Mouse (Mus musculus): Measurements from ENCODE around the gene Rab20. TPM values are rescaled to one million over a fixed set of nuclear protein-coding genes. Genes with fewer than 3 reads are reported as not detected.

Rab20 gene
- polyA plus RNA-seq, 1 experiment = 1.6 TPM

DNA sequence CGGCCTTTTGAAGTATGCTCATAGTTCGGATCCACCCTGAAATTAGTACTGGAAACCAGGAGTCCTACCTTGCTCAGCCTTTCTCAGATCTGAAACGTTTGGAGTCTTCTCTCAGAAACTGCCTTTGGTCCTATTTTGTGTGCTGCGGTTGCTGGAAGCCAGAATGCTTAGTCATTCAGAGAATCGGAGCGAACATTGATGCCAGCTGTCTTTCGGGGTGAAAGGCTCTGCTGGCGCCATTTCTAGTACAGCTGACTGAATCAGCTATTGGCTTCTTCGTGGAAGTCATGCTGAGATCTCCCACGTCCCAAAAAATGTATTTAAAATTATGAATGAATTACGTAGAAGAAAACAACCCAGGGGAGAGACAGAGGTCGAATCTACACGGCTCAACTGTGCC is 60.7 kb downstream of the Rab20 start:
- no peaks in the 10 kb centered on the region for H3K9me3 ChIP-seq (replicated peaks; ENCODE audit: control insufficient read depth, insufficient read depth, low read length, poor library complexity, severe bottlenecking)
- H3K4me3 ChIP-seq (ENCODE audit: low read depth, low read length) = no peak overlapping the region
- H3K27me3 ChIP-seq (ENCODE audit: control insufficient read depth, insufficient read depth, low read length, poor library complexity, severe bottlenecking) = no peaks in the 10 kb centered on the region
- H3K27ac ChIP-seq (ENCODE audit: insufficient read depth, low read length) = no peak overlapping the region
- H3K4me1 ChIP-seq (ENCODE audit: control insufficient read depth, insufficient read depth, low read length) = no peaks in the 10 kb centered on the region
- H3K36me3 ChIP-seq (ENCODE audit: control insufficient read depth, insufficient read depth, low read length, poor library complexity, severe bottlenecking) = no peaks in the 10 kb centered on the region
- H3K9ac ChIP-seq (ENCODE audit: low read depth, poor library complexity, severe bottlenecking) = no peak overlapping the region
- TF ChIP-seq CTCF (IDR thresholded peaks at IDR 0.05; ENCODE audit: low read depth, low read length) (no peak), EP300 (IDR thresholded peaks at IDR 0.05; ENCODE audit: insufficient read depth, low read depth, low read length) (no peak), POLR2A (IDR thresholded peaks at IDR 0.05; ENCODE audit: insufficient read depth, low read length) (no peak)

DNA sequence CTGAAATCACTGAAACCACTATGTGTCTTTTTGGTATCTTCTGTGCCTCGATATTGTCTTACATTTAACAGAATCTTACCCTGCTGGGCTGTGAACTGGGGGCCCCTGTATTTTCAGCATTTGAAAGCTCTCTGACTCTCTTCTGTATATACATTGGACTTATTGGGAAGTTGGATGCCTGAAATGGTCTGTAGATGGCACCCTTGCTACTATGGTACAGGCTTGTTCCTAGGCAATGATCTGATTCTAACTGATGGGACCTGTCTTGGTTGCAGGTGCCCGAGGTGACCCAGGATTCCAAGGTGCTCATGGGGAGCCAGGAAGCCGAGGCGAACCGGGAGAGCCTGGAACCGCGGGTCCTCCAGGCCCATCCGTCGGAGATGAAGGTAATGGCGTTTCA is 63.4 kb downstream of the Rab20 start:
- TF ChIP-seq CTCF (IDR thresholded peaks at IDR 0.05; ENCODE audit: low read depth, low read length) = no peak
- no peak for TF ChIP-seq POLR2A (IDR thresholded peaks at IDR 0.05; ENCODE audit: insufficient read depth, low read length)
- no peak for TF ChIP-seq EP300 (IDR thresholded peaks at IDR 0.05; ENCODE audit: insufficient read depth, low read depth, low read length)
- no peak overlapping the region for H3K27ac ChIP-seq (ENCODE audit: insufficient read depth, low read length)
- H3K36me3 ChIP-seq (ENCODE audit: control insufficient read depth, insufficient read depth, low read length, poor library complexity, severe bottlenecking) = no peaks in the 10 kb centered on the region

DNA sequence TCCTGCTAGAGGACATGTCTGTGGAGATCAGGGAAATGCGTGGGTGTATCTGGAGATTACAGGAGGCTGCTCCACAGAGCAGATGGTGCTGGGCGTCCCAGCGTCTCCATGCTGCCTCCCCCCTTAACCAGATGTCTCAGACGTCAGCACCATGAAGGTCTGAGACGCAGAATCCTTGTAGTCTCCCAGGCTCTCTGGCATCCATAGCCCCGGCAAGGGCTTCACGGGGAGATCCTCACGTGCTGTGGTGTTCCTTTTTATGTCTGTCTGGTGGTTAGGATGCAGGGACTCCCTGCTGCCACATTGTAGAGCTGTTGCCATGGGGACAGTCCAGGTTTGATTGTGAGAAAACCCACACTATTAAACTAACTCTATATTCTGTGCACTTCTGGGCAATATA is 64.2 kb downstream of the Rab20 start:
- Histone ChIP-seq H3K4me3 (ENCODE audit: low read depth, low read length) (no peak overlapping the region), H3K27ac (ENCODE audit: insufficient read depth, low read length) (no peak overlapping the region), H3K27me3 (ENCODE audit: control insufficient read depth, insufficient read depth, low read length, poor library complexity, severe bottlenecking) (no peaks in the 10 kb centered on the region), H3K9me3 (replicated peaks; ENCODE audit: control insufficient read depth, insufficient read depth, low read length, poor library complexity, severe bottlenecking) (no peaks in the 10 kb centered on the region), H3K36me3 (ENCODE audit: control insufficient read depth, insufficient read depth, low read length, poor library complexity, severe bottlenecking) (no peaks in the 10 kb centered on the region), H3K9ac (ENCODE audit: low read depth, poor library complexity, severe bottlenecking) (no peak overlapping the region), H3K4me1 (ENCODE audit: control insufficient read depth, insufficient read depth, low read length) (no peaks in the 10 kb centered on the region)
- TF ChIP-seq EP300 (IDR thresholded peaks at IDR 0.05; ENCODE audit: insufficient read depth, low read depth, low read length) (no peak), POLR2A (IDR thresholded peaks at IDR 0.05; ENCODE audit: insufficient read depth, low read length) (no peak), CTCF (IDR thresholded peaks at IDR 0.05; ENCODE audit: low read depth, low read length) (no peak)

More for the DNA sequence above, 63.4 kb downstream of the Rab20 start:
- Histone ChIP-seq H3K4me1 (ENCODE audit: control insufficient read depth, insufficient read depth, low read length) (no peaks in the 10 kb centered on the region), H3K9me3 (replicated peaks; ENCODE audit: control insufficient read depth, insufficient read depth, low read length, poor library complexity, severe bottlenecking) (no peaks in the 10 kb centered on the region), H3K9ac (ENCODE audit: low read depth, poor library complexity, severe bottlenecking) (no peak overlapping the region), H3K4me3 (ENCODE audit: low read depth, low read length) (no peak overlapping the region), H3K27me3 (ENCODE audit: control insufficient read depth, insufficient read depth, low read length, poor library complexity, severe bottlenecking) (no peaks in the 10 kb centered on the region)

DNA sequence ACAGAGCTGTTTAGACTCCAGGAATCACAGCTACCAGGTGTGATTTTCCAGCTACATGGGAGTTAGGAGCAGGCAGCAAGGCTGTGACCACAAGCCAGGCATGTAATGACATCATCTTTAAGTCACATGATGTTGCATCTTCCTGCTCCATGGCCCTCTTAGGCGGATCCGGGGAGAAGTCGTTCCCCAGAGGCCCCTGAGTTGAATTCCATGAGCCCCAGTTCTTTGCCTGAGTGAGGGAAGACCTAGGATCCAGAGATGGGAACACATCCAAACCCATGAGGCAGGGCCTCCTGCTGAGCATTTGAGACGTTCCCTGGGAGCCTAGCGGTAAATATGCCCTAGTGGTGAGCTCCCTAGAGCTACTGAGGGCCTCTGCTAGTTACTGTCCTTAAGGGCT is 66.1 kb downstream of the Rab20 start:
- Histone ChIP-seq H3K9me3 (replicated peaks; ENCODE audit: control insufficient read depth, insufficient read depth, low read length, poor library complexity, severe bottlenecking) (no peaks in the 10 kb centered on the region), H3K4me3 (ENCODE audit: low read depth, low read length) (no peak overlapping the region), H3K27ac (ENCODE audit: insufficient read depth, low read length) (no peak overlapping the region), H3K9ac (ENCODE audit: low read depth, poor library complexity, severe bottlenecking) (no peak overlapping the region), H3K4me1 (ENCODE audit: control insufficient read depth, insufficient read depth, low read length) (no peaks in the 10 kb centered on the region), H3K36me3 (ENCODE audit: control insufficient read depth, insufficient read depth, low read length, poor library complexity, severe bottlenecking) (no peaks in the 10 kb centered on the region), H3K27me3 (ENCODE audit: control insufficient read depth, insufficient read depth, low read length, poor library complexity, severe bottlenecking) (no peaks in the 10 kb centered on the region)
- TF ChIP-seq POLR2A (IDR thresholded peaks at IDR 0.05; ENCODE audit: insufficient read depth, low read length) = no peak
- no peak for TF ChIP-seq EP300 (IDR thresholded peaks at IDR 0.05; ENCODE audit: insufficient read depth, low read depth, low read length)
- no peak for TF ChIP-seq CTCF (IDR thresholded peaks at IDR 0.05; ENCODE audit: low read depth, low read length)

DNA sequence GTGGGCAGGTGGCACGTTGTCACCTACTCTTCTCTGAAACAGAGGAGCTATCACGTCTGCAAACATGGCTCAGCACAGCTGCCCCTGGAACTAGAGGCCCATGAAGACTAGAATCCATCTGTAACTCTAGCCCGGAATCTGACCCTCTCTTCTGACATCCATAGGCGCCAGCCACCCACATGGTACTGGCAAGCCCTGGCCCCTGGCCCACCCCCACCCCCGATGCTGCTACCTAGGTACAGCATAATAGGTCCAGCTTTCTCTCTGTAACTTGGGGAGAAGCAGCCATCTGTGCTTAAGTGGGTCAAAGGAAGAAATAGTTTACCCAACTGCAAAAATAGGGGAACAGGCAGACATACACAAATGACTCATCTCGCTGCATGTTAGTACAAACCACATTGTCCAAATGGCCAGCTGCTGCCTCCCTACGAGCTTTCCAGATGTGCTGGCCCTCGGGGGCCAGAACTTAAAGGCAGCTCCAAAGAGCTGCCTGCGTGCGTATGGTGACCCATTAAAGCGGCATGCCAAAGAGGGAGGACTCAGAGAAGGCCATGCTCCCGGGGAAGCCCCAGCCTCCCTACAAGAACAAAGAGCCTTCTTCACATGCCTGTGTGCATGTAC is 66.9 kb downstream of the Rab20 start:
- Histone ChIP-seq H3K4me3 (ENCODE audit: low read depth, low read length) (no peak overlapping the region), H3K4me1 (ENCODE audit: control insufficient read depth, insufficient read depth, low read length) (no peaks in the 10 kb centered on the region), H3K27ac (ENCODE audit: insufficient read depth, low read length) (no peak overlapping the region), H3K36me3 (ENCODE audit: control insufficient read depth, insufficient read depth, low read length, poor library complexity, severe bottlenecking) (no peaks in the 10 kb centered on the region), H3K9ac (ENCODE audit: low read depth, poor library complexity, severe bottlenecking) (no peak overlapping the region), H3K9me3 (replicated peaks; ENCODE audit: control insufficient read depth, insufficient read depth, low read length, poor library complexity, severe bottlenecking) (no peaks in the 10 kb centered on the region), H3K27me3 (ENCODE audit: control insufficient read depth, insufficient read depth, low read length, poor library complexity, severe bottlenecking) (no peaks in the 10 kb centered on the region)
- TF ChIP-seq POLR2A (IDR thresholded peaks at IDR 0.05; ENCODE audit: insufficient read depth, low read length) (no peak), CTCF (IDR thresholded peaks at IDR 0.05; ENCODE audit: low read depth, low read length) (no peak), EP300 (IDR thresholded peaks at IDR 0.05; ENCODE audit: insufficient read depth, low read depth, low read length) (no peak)

DNA sequence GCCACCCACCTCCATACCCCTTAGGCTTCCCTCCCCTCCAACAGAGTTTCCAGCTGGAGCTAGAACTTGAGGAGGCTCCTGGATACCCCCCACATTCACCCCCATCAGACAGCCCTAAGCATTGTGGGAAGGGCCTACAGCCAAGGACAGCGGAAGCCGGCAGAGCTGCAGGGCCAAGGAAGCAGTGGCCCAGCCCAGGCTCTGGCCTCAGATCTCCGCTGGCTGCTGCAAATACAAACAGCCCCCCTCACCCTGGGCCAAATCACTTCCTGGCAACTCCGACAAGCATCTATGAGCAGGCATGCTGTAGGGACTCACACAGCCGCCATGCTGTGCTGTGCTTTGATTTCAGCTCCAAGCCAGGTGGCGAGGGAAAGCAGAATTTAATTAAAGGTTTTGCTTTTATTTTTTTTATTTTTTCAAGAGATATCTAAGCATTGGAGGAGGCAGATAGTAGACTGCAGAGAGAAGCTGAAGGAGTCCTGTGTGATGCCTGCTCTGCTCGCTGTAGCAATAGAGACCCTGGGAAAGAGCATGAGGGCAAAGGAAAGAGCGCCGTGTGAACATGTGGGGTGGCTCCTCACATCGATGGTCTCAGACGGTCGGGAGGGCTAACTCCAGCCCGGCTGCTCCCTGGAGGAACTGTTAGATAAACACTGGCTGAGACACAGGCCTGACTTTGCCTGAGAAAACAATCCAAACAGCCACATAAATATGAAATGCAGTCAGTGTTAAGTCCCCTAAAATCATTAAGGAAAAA is 72.6 kb downstream of the Rab20 start:
- Histone ChIP-seq H3K9me3 (replicated peaks; ENCODE audit: control insufficient read depth, insufficient read depth, low read length, poor library complexity, severe bottlenecking) (no peaks in the 10 kb centered on the region), H3K36me3 (ENCODE audit: control insufficient read depth, insufficient read depth, low read length, poor library complexity, severe bottlenecking) (no peaks in the 10 kb centered on the region), H3K27ac (ENCODE audit: insufficient read depth, low read length) (no peak overlapping the region), H3K4me3 (ENCODE audit: low read depth, low read length) (no peak overlapping the region), H3K27me3 (ENCODE audit: control insufficient read depth, insufficient read depth, low read length, poor library complexity, severe bottlenecking) (no peaks in the 10 kb centered on the region), H3K9ac (ENCODE audit: low read depth, poor library complexity, severe bottlenecking) (no peak overlapping the region), H3K4me1 (ENCODE audit: control insufficient read depth, insufficient read depth, low read length) (no peaks in the 10 kb centered on the region)
- no peak for TF ChIP-seq EP300 (IDR thresholded peaks at IDR 0.05; ENCODE audit: insufficient read depth, low read depth, low read length)
- TF ChIP-seq CTCF (IDR thresholded peaks at IDR 0.05; ENCODE audit: low read depth, low read length) = no peak
- TF ChIP-seq POLR2A (IDR thresholded peaks at IDR 0.05; ENCODE audit: insufficient read depth, low read length) = no peak
